ENCODE assay signal across 9 mouse cellular contexts in the genomic region with DNA sequence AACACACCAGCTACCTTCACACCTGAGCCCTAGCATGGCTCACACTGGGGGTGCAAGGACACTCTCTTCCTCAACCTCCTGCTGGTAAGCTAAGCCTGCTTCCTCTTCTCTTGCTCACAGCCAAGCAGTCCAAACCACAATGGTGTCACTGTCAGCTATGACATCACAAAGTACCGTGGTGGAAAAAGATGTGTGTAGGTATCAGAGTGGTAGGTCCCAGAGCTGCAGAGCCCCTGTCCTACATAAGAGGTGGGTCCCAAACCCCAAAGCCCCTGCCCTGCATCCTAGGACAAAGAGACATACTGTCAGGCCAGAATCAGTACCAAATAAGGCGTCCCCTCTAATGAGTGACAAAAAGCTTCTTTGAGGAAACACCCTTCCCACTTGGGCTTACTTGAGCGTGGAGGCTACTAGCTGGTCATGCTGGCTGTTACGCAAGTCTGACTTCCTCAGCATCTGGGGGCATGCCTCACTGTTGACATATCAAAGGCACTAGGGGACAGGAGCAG. TPM values are rescaled to one million over a fixed set of nuclear protein-coding genes. Genes with fewer than 3 reads are reported as not detected.
DNase-seq lines count a peak whose midpoint lies in the region; ATAC-seq and TF ChIP-seq lines count a peak whose summit lies in the region.
"Had no signal": no experiment of that assay in that cellular context is flagged by ENCODE, and none has a peak within 500 bp of the region (broad histone marks: within the 10 kb centered on the region; RNA-seq: fewer than 3 reads in every experiment).

No protein-coding gene starts in this region.

- peak; percentile 14; the same call in 1 of the 2 replicates for TF ChIP-seq CTCF in bone marrow, adult 2 months (IDR thresholded peaks at IDR 0.05; ENCODE audit: control insufficient read depth, insufficient read depth, low read length)

- H3K4me1 ChIP-seq in bone marrow, adult 2 months (ENCODE audit: control insufficient read depth, insufficient read depth, low read length), result peaks cover 18% of the 10 kb centered on the region
- H3K4me1 ChIP-seq in midbrain, embryonic 14.5 days (ENCODE audit: control insufficient read depth, insufficient read depth, low read length), result no peaks in the 10 kb centered on the region

- WGBS in bone marrow, adult 2 months, result 6% methylated on average over 4 of the region's 4 CpGs
- WGBS in midbrain, embryonic 14.5 days, result 82% methylated on average over 4 of the region's 4 CpGs

- no peaks in the 10 kb centered on the region for H3K36me3 ChIP-seq in midbrain, embryonic 14.5 days (ENCODE audit: control insufficient read depth, insufficient read depth, low read length)

- no peak overlapping the region for H3K9ac ChIP-seq in midbrain, embryonic 14.5 days (replicated peaks; ENCODE audit: low read length)

- no peak for TF ChIP-seq POLR2A in bone marrow, adult 2 months (IDR thresholded peaks at IDR 0.05; ENCODE audit: borderline replicate concordance, control insufficient read depth, low read depth, low read length)

- no peak overlapping the region for H3K4me2 ChIP-seq in midbrain, embryonic 14.5 days (ENCODE audit: low read length)

- H3K27me3 ChIP-seq in midbrain, embryonic 14.5 days (ENCODE audit: control insufficient read depth, insufficient read depth, low read length), result no peaks in the 10 kb centered on the region

- intact Hi-C loops in left cerebral cortex, postnatal 36 days (cut with DNase I), result no loop called here

- peak; percentile 88 for DNase-seq in CD4-positive helper T cell, adult 2 months (ENCODE audit: low read depth, low spot score)
- DNase-seq in liver, result peak; percentile 33
- no peak for DNase-seq in retina, postnatal 1 day
- no peak for DNase-seq in left cerebral cortex, postnatal 36 days (ENCODE audit: low spot score in 2 of 2)
- DNase-seq in midbrain, embryonic 14.5 days, result no peak
- DNase-seq: gastrocnemius, postnatal 14 days had no signal

- no peak overlapping the region for H3K4me3 ChIP-seq in bone marrow, adult 2 months (replicated peaks; ENCODE audit: control insufficient read depth, low read depth, low read length)
- no peak overlapping the region for H3K4me3 ChIP-seq in midbrain, embryonic 14.5 days (replicated peaks; ENCODE audit: low read depth, low read length)

- H3K27ac ChIP-seq in bone marrow, adult 2 months (ENCODE audit: control insufficient read depth, insufficient read depth, low read depth, low read length, poor library complexity), result peak overlapping the region; percentile 91
- no peak overlapping the region for H3K27ac ChIP-seq in midbrain, embryonic 14.5 days (replicated peaks; ENCODE audit: low read depth, low read length)

- peak; percentile 66 for ATAC-seq in monocyte, adult 5-6 weeks (replicated peaks; ENCODE audit: insufficient number of reproducible peaks, low FRiP score, low TSS enrichment, poor library complexity, severe bottlenecking)
- ATAC-seq in erythroid progenitor cell, adult 5-6 weeks (replicated peaks; ENCODE audit: low FRiP score, poor library complexity, severe bottlenecking), result no peak
- no peak for ATAC-seq in midbrain, embryonic 14.5 days (ENCODE audit: low FRiP score, low TSS enrichment)

- H3K9me3 ChIP-seq in midbrain, embryonic 14.5 days (ENCODE audit: control insufficient read depth, low read length), result no peaks in the 10 kb centered on the region

RNA-seq across cellular contexts. Expression of gene Tnfrsf1b, which starts 5.9 kb away (rescaled TPM):
- 3.6 and 14.0 TPM in 2 replicates for polyA plus RNA-seq in bone marrow, adult 2 months (2011; ENCODE audit: insufficient read depth, insufficient read length, low replicate concordance, missing spikeins)
- total RNA-seq in monocyte, adult 5-6 weeks (2017), result 343 to 455 TPM (median 362 TPM) in 3 replicates
- total RNA-seq in erythroid progenitor cell, adult 5-6 weeks (2015; ENCODE audit: low replicate concordance), result 7.6 and 23.1 TPM in 2 replicates
- total RNA-seq in erythroid progenitor cell, adult 5-6 weeks (2017; ENCODE audit: low replicate concordance), result 6.3 and 8.2 TPM in 2 replicates
- 1 to 10 TPM; 2.5 to 2.7 TPM for total RNA-seq in left cerebral cortex, postnatal 36 days (2021)
- 1.6 and 2.7 TPM in 2 replicates for polyA plus RNA-seq in midbrain, embryonic 14.5 days (2014; fragmentation: Nextera tagmentation; extraction: Ambion mirVana)

RNA-seq across cellular contexts. Expression of gene Vps13d, which starts 46.0 kb away (rescaled TPM):
- polyA plus RNA-seq in bone marrow, adult 2 months (2011; ENCODE audit: insufficient read depth, insufficient read length, low replicate concordance, missing spikeins), result 18.2 and 35.3 TPM in 2 replicates
- 36.6 to 103 TPM (median 38.8 TPM) in 3 replicates for total RNA-seq in monocyte, adult 5-6 weeks (2017)
- total RNA-seq in erythroid progenitor cell, adult 5-6 weeks (2015; ENCODE audit: low replicate concordance), result 46.9 and 54.5 TPM in 2 replicates
- 65.3 and 66.2 TPM in 2 replicates for total RNA-seq in erythroid progenitor cell, adult 5-6 weeks (2017; ENCODE audit: low replicate concordance)
- 10 to 100 TPM; 59.2 to 70.4 TPM for total RNA-seq in left cerebral cortex, postnatal 36 days (2021)
- 11.9 and 13.3 TPM in 2 replicates for polyA plus RNA-seq in midbrain, embryonic 14.5 days (2014; fragmentation: Nextera tagmentation; extraction: Ambion mirVana)

Comparison
In these comparisons a context has a peak if more than half of its experiments do, and no peak if none do; other contexts are left out.
1. DNase-seq: peak in CD4-positive helper T cell, adult 2 months (single experiment) and liver (single experiment); none in retina, postnatal 1 day (single experiment), left cerebral cortex, postnatal 36 days (0 of 2) and midbrain, embryonic 14.5 days (single experiment).
2. RNA of gene Tnfrsf1b, which starts 5.9 kb away (total RNA-seq): 343 to 455 TPM in monocyte, adult 5-6 weeks; 6.3 to 23.1 TPM in erythroid progenitor cell, adult 5-6 weeks and 2.5 to 2.7 TPM in left cerebral cortex, postnatal 36 days; every median in the first group is over 10 times any median in the second.